Mouse (Mus musculus): ENCODE measurements around the gene Prim2.

The Prim2 gene

GRCm38 (mm10) chr1:33551350-33551749 is 118.2 kb downstream of the Prim2 start:
- DNase-seq (ENCODE audit: low read depth, low spot score) = no peak

DNA sequence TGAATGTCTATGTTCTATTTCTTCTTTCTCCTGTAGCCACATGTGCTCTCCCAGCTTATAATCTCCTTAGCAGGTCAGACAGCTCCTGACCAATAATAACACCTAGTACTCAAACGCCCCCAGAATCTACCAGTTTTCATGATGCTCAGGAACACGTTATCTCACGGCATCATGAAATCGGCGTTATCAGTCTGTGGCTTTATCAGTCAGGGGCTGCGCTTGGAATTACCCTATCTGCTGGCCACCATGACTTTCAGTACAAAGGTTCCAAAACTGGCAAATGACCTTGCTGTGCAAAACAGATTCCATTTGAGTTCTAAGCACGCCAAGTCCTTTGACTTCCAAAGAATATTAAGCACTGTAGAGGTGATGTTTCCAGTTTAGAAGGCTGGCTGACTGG is 127.9 kb downstream of the Prim2 start:
- DNase-seq (ENCODE audit: low read depth, low spot score) = no peak

GRCm38 (mm10) chr1:33537948-33538347 is 131.6 kb downstream of the Prim2 start:
- no peak for DNase-seq (ENCODE audit: low read depth, low spot score)

DNA sequence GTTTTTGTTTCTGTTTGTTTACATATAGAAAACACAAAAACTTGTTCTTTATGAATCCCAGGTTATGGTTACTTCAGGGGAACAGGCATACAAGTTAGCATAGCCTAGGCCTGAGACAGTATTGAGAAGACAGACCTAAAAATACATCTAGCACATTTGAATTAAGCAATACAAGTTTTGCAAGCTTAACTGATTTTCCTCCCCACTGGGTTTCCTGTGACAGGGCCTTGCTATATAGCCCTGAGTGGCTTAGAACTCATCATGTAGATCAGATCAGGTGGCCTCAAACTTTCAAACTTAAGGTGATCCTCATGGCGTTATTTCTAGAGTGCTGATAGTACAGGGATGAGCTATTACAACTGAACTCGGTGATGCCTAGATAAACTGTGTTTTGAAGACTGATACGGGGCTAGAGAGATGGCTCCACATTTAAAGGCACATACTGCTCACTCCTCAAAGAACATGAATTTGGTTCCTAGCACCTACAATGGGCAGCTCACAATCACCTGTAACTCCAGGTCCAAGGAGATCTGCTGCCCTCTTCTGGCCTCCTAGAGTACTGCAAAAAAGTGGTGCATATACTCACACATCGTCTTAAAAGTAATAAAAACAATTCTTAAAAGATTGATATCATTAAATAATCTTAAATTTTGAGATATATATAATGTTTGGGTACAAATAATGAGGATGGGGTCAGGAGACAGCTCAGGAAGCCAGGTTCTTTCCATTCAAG is 133.2 kb downstream of the Prim2 start:
- no peak for DNase-seq (ENCODE audit: low read depth, low spot score)

- no peak for DNase-seq (ENCODE audit: low read depth, low spot score)
Observed at GRCm38 (mm10) chr1:33535140-33535686, 134.4 kb downstream of the Prim2 start.

- DNase-seq (ENCODE audit: low read depth, low spot score) = no peak
Observed at GRCm38 (mm10) chr1:33531860-33532259, 137.7 kb downstream of the Prim2 start.

- peak; percentile 39 for DNase-seq (ENCODE audit: low read depth, low spot score)
Observed at GRCm38 (mm10) chr1:33531097-33531856, 138.3 kb downstream of the Prim2 start.

DNA sequence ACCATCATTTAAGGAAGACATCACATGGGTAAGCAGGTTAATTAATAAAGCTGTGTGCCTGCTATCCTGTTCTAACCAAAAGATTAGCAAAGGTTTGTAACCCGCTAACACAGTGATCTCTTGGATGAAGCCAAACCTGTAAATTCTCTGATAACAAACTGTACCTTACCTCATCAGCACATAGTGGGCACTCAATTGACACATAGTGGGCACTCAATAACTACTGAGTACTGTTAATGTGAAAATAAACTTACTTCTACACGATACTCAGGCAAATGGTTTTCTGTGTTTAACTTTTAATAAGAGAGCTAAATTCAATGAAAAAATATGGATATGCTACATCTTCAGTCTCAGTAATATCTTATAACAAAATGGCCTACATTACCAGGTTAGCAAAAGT is 139.1 kb downstream of the Prim2 start:
- no peak for DNase-seq (ENCODE audit: low read depth, low spot score)

DNA sequence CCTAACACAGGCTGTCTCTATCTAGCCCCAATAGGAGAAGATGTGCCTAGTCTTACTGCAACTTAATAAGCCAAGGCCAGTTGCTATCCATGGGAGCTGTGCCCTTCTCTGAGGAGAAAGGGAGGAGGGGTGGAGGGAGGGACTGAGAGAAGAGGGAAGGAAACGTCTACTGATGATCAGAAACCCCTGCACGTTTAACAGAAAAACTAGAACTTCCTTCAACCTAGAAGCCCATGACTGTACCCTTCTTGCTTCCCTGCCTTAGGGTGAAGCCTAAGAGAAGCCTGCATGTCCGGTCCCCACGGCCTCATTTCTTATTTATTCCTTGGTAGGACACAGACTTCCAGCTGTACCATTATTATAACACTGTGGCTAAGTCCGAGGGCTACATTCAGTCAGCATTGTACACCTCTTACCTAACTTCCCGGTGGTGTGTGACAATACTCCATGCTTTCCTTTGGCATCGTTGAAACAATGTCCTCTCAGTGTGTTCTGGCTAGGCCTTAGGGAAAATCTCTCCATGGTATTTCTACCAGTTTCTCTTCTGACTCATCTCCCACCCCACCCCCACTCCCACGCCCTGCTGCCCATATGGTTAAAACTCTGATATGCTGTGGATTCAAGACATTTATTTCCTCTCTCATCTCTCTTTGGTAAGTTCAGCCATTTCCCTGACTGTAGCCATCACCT is 139.9 kb downstream of the Prim2 start:
- DNase-seq (ENCODE audit: low read depth, low spot score) = peak; percentile 29

DNA sequence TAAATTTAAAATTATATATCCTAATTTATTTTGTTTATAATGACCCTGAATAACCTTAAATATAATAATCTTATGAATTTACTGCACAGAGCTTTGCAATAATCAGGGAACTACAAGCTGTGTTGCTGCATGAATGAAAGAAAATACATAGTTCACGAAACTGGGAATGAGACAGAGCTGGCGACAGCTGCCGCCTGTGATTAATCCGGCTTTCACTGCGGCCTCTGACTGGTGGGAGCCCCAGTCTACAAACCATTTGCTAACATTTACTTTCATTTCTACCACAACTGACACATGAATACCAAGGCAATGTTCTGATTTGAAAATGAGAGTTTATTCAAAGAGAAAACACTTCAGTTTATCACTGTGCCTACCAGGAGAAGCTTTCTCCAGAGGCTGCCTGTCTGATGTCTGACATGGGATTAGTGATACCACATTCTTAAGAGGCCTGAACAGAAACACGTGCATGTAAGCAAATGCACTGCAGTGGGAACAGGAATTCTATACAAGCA is 142.2 kb downstream of the Prim2 start:
- no peak for DNase-seq (ENCODE audit: low read depth, low spot score)

- DNase-seq (ENCODE audit: low read depth, low spot score) = peak; percentile 28
Observed at GRCm38 (mm10) chr1:33523223-33523622, 146.4 kb downstream of the Prim2 start.

DNA sequence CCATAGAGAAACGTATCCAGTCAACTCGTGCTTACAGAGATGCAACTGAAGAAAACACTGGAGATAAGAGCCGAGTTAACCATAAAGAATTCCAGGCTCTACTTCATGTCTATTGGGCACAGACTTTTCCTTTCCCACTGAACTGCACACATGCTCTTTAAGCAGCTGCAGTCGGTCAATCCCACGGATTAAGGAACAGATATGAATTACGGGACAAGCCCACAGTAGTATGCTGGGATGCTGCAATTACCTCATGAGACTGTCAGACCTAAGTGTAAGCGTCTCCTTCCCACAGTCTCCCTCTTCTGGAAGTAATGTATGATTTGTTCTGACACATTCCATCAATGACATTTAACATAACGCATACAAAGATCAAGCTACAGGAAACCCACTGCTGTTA is 154.5 kb downstream of the Prim2 start:
- no peak for DNase-seq (ENCODE audit: low read depth, low spot score)

- DNase-seq (ENCODE audit: low read depth, low spot score) = no peak
Observed at GRCm38 (mm10) chr1:33511310-33511709, 158.3 kb downstream of the Prim2 start.

- DNase-seq (ENCODE audit: low read depth, low spot score) = no peak
Observed at GRCm38 (mm10) chr1:33504371-33504770, 165.2 kb downstream of the Prim2 start.

GRCm38 (mm10) chr1:33502890-33503289 is 166.7 kb downstream of the Prim2 start:
- DNase-seq (ENCODE audit: low read depth, low spot score) = no peak

DNA sequence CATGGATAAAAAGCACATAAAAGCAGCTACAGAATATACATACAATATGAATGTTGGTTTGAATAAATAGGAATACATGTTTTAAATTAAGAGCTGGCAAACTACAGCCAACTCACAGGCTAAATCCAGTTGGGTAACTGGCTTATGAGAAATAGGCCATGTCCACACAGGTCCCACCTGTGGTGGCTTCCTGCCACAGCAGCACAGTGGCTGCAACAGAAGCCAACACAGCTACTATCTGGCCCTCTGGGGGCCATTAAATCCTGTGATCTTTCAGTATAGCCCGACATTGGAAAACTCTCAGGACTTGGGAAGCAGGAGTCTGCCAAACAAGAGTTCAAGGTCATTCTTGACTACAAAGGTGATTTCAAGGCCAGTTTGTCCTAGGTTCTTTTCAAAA is 167.3 kb downstream of the Prim2 start:
- DNase-seq (ENCODE audit: low read depth, low spot score) = no peak

GRCm38 (mm10) chr1:33500111-33500510 is 169.5 kb downstream of the Prim2 start:
- no peak for DNase-seq (ENCODE audit: low read depth, low spot score)

GRCm38 (mm10) chr1:33499603-33500002 is 170.0 kb downstream of the Prim2 start:
- no peak for DNase-seq (ENCODE audit: low read depth, low spot score)

DNA sequence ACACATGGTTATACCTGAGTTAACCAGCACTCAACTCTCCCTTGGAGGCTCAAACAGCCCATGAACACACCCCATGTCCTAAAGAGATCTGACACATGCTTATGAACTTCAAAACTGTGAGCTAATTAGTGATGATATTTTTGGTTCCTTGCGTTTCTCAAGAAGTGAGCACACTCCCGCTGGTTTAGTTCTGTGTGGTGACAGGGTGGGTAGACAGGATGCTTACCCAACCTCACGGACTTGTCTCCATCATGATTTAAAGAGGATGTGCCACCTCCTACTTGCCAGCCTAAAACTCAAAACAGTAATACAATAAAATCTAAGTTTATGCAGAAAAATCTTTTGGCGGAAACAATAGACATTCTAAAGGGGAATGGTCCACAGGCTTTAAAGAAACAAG is 173.5 kb downstream of the Prim2 start:
- no peak for DNase-seq (ENCODE audit: low read depth, low spot score)

DNA sequence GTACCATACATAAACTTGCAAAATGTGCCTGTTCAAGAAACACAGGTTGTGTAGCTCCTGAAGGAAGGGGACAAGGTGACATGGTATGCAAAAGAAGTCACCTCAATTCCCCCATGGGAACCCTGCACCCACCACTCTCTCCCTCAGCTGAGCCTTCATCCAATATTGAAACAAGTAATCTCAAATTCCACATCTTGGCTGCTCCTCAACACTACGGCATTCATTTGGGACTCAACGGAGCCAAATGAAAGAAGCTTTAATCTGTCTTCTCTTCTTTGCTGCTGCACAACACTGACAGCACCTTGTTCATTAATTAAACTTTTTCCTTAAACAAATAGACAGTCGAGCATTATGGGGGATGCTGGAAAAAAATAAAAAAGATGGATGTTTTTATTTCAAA is 174.0 kb downstream of the Prim2 start:
- DNase-seq (ENCODE audit: low read depth, low spot score) = no peak

- no peak for DNase-seq (ENCODE audit: low read depth, low spot score)
Observed at GRCm38 (mm10) chr1:33495203-33495553, 174.4 kb downstream of the Prim2 start.

DNA sequence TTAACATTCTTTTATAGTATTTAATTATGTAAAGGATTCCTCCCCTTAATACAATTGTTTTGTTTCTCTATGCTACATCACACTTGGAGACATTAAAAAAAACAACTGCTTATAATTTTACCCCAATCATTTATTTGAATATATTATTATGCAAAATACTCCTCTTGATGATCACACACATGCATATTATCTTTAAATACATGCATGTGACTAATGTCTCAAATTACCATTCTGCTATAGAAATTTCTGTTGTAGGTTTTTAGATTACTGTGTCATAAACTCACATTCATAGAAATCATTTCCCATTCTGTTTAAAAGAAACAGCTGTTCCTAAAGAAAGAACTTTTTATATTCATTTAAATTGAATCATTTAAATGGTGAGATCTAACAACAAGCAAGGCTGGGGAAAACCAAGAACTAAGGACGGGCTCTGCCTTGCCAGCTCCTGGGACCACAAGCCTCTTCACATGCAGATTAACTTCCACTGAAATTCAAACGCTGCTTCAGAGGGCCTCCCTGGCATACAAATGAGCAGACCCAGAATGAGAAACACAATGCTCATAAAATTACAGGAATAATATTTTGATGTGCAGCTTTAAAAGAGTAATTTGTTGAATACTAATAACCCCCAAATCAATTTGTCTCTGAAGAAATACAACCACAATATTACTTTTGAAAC is 174.9 kb downstream of the Prim2 start:
- DNase-seq (ENCODE audit: low read depth, low spot score) = no peak

Data from telencephalon, adult 2 months (tissue).